23 mouse cellular contexts compared by ENCODE assay signal in genomic region chr15:103290843-103291242, GRCm38 (mm10). TPM values are rescaled to one million over a fixed set of nuclear protein-coding genes. Genes with fewer than 3 reads are reported as not detected.
DNase-seq lines count a peak whose midpoint lies in the region; ATAC-seq and TF ChIP-seq lines count a peak whose summit lies in the region.
"Had no signal": no experiment of that assay in that cellular context is flagged by ENCODE, and none has a peak within 500 bp of the region (broad histone marks: within the 10 kb centered on the region; RNA-seq: fewer than 3 reads in every experiment).

No protein-coding gene starts in this region.

- 92% methylated on average over 9 of the region's 9 CpGs for WGBS in forebrain, embryonic 11.5 days
- WGBS in forebrain, embryonic 13.5 days: 93% methylated on average over 9 of the region's 9 CpGs
- 37% methylated on average over 9 of the region's 9 CpGs for WGBS in kidney, embryonic 15.5 days
- 82% methylated on average over 9 of the region's 9 CpGs for WGBS in hindbrain, postnatal 0 days
- 72% methylated on average over 9 of the region's 9 CpGs for WGBS in neural tube, embryonic 12.5 days

- no peak for ATAC-seq in forebrain, embryonic 11.5 days (replicated peaks; ENCODE audit: low FRiP score)
- no peak for ATAC-seq in forebrain, embryonic 13.5 days
- ATAC-seq in kidney, embryonic 15.5 days (replicated peaks; ENCODE audit: low FRiP score): peak; percentile 44; the same call in 1 of the 2 replicates
- ATAC-seq in hindbrain, postnatal 0 days: no peak
- peak; percentile 29; the same call in 1 of the 2 replicates for ATAC-seq in neural tube, embryonic 12.5 days (ENCODE audit: low FRiP score, low read depth)
- ATAC-seq: forebrain, postnatal 0 days; midbrain, embryonic 13.5 days had no signal

- H3K9me3 ChIP-seq in forebrain, embryonic 11.5 days (ENCODE audit: control insufficient read depth, low read length): no peaks in the 10 kb centered on the region
- no peaks in the 10 kb centered on the region for H3K9me3 ChIP-seq in forebrain, embryonic 13.5 days (replicated peaks)
- H3K9me3 ChIP-seq in kidney, embryonic 15.5 days (replicated peaks): no peaks in the 10 kb centered on the region
- H3K9me3 ChIP-seq in hindbrain, postnatal 0 days (ENCODE audit: low read length): no peaks in the 10 kb centered on the region
- H3K9me3 ChIP-seq in neural tube, embryonic 12.5 days: no peaks in the 10 kb centered on the region
- H3K9me3 ChIP-seq: liver, embryonic 15.5 days; lung, embryonic 15.5 days; megakaryocyte, embryonic 14.5 days; midbrain, embryonic 13.5 days had no signal

- H3K4me3 ChIP-seq in forebrain, embryonic 11.5 days (ENCODE audit: low read depth, low read length): no peak overlapping the region
- no peak overlapping the region for H3K4me3 ChIP-seq in forebrain, embryonic 13.5 days
- H3K4me3 ChIP-seq in kidney, embryonic 15.5 days (replicated peaks): no peak overlapping the region
- no peak overlapping the region for H3K4me3 ChIP-seq in hindbrain, postnatal 0 days (ENCODE audit: low read length)
- H3K4me3 ChIP-seq in neural tube, embryonic 12.5 days: no peak overlapping the region
- H3K4me3 ChIP-seq: layer of hippocampus, adult 2 months; liver, embryonic 15.5 days; lung, embryonic 15.5 days; megakaryocyte, embryonic 14.5 days; midbrain, embryonic 13.5 days had no signal

- H3K27me3 ChIP-seq in forebrain, embryonic 11.5 days (ENCODE audit: control insufficient read depth, insufficient read depth, low read length): no peaks in the 10 kb centered on the region
- no peaks in the 10 kb centered on the region for H3K27me3 ChIP-seq in forebrain, embryonic 13.5 days
- H3K27me3 ChIP-seq in kidney, embryonic 15.5 days: no peaks in the 10 kb centered on the region
- H3K27me3 ChIP-seq in hindbrain, postnatal 0 days (ENCODE audit: insufficient read depth, low read length): no peaks in the 10 kb centered on the region
- no peaks in the 10 kb centered on the region for H3K27me3 ChIP-seq in neural tube, embryonic 12.5 days (replicated peaks)
- H3K27me3 ChIP-seq: liver, embryonic 15.5 days; lung, embryonic 15.5 days; megakaryocyte, embryonic 14.5 days; midbrain, embryonic 13.5 days had no signal

- peaks cover 6% of the 10 kb centered on the region for H3K36me3 ChIP-seq in forebrain, embryonic 11.5 days (ENCODE audit: control insufficient read depth, insufficient read depth, low read length)
- H3K36me3 ChIP-seq in forebrain, embryonic 13.5 days (ENCODE audit: poor library complexity, severe bottlenecking): peaks cover 54% of the 10 kb centered on the region
- H3K36me3 ChIP-seq in kidney, embryonic 15.5 days: peaks cover 50% of the 10 kb centered on the region
- H3K36me3 ChIP-seq in hindbrain, postnatal 0 days (ENCODE audit: insufficient read depth, low read length): peaks cover 9% of the 10 kb centered on the region; the same call in 1 of the 2 replicates
- H3K36me3 ChIP-seq in neural tube, embryonic 12.5 days: peaks cover 28% of the 10 kb centered on the region

- no peak for TF ChIP-seq CTCF in hindbrain, postnatal 0 days (IDR thresholded peaks at IDR 0.05; ENCODE audit: low read depth)

- no peak overlapping the region for H3K9ac ChIP-seq in forebrain, embryonic 11.5 days (ENCODE audit: low read length)
- no peak overlapping the region for H3K9ac ChIP-seq in forebrain, embryonic 13.5 days
- H3K9ac ChIP-seq in kidney, embryonic 15.5 days: no peak overlapping the region
- H3K9ac ChIP-seq in hindbrain, postnatal 0 days (replicated peaks; ENCODE audit: low read length): no peak overlapping the region
- H3K9ac ChIP-seq in neural tube, embryonic 12.5 days: 0 out of 2 replicates have a peak overlapping the region, but pooled peaks have one; percentile 5
- H3K9ac ChIP-seq: forebrain, postnatal 0 days; liver, embryonic 15.5 days; lung, embryonic 15.5 days; midbrain, embryonic 13.5 days had no signal

- peak; percentile 13 for DNase-seq in forebrain, embryonic 11.5 days (ENCODE audit: low spot score)
- DNase-seq in kidney, postnatal 14 days: no peak
- no peak for DNase-seq in hindbrain, postnatal 0 days (ENCODE audit: low spot score)
- no peak for DNase-seq in cerebellum, adult 8-10 months
- no peak for DNase-seq in layer of hippocampus, adult 18-20 months (ENCODE audit: low spot score in 2 of 2)
- DNase-seq: adrenal gland, postnatal 14 days; cerebellum, adult 9-10 months; forebrain, postnatal 0 days; gastrocnemius, postnatal 14 days; kidney, postnatal 10 days; lung, postnatal 36 days had no signal

- H3K4me1 ChIP-seq in forebrain, embryonic 11.5 days (replicated peaks; ENCODE audit: control insufficient read depth, insufficient read depth, low read length): peaks cover 6% of the 10 kb centered on the region
- H3K4me1 ChIP-seq in forebrain, embryonic 13.5 days: peaks cover 20% of the 10 kb centered on the region
- H3K4me1 ChIP-seq in kidney, embryonic 15.5 days: peaks cover 38% of the 10 kb centered on the region
- H3K4me1 ChIP-seq in hindbrain, postnatal 0 days (ENCODE audit: insufficient read depth, low read length): peaks cover 1% of the 10 kb centered on the region; the same call in 1 of the 2 replicates
- peaks cover 40% of the 10 kb centered on the region for H3K4me1 ChIP-seq in neural tube, embryonic 12.5 days

- H3K27ac ChIP-seq in forebrain, embryonic 11.5 days (ENCODE audit: low read depth, low read length): no peak overlapping the region
- H3K27ac ChIP-seq in forebrain, embryonic 13.5 days: no peak overlapping the region
- peak overlapping the region; percentile 82 for H3K27ac ChIP-seq in kidney, embryonic 15.5 days
- peak overlapping the region; percentile 11; the same call in 1 of the 2 replicates for H3K27ac ChIP-seq in hindbrain, postnatal 0 days
- peak overlapping the region; percentile 37; the same call in 1 of the 2 replicates for H3K27ac ChIP-seq in neural tube, embryonic 12.5 days
- H3K27ac ChIP-seq: layer of hippocampus, adult 2 months; liver, embryonic 15.5 days; lung, embryonic 15.5 days; midbrain, embryonic 13.5 days; stomach, postnatal 0 days had no signal

- no peak overlapping the region for H3K4me2 ChIP-seq in forebrain, embryonic 11.5 days (ENCODE audit: low read depth, low read length, severe bottlenecking)
- no peak overlapping the region for H3K4me2 ChIP-seq in forebrain, embryonic 13.5 days
- H3K4me2 ChIP-seq in kidney, embryonic 15.5 days: no peak overlapping the region
- no peak overlapping the region for H3K4me2 ChIP-seq in hindbrain, postnatal 0 days (ENCODE audit: low read depth, low read length)
- no peak overlapping the region; the same call in 1 of the 2 replicates for H3K4me2 ChIP-seq in neural tube, embryonic 12.5 days (replicated peaks)
- H3K4me2 ChIP-seq: heart, embryonic 11.5 days; liver, embryonic 15.5 days; lung, embryonic 15.5 days; midbrain, embryonic 13.5 days had no signal

RNA-seq across cellular contexts. Expression of gene Copz1, which starts 18.3 kb away (rescaled TPM):
- 265 TPM in 2 replicates for polyA plus RNA-seq in forebrain, embryonic 11.5 days (2014; fragmentation: Nextera tagmentation; extraction: Ambion mirVana)
- 219 and 232 TPM in 2 replicates for polyA plus RNA-seq in forebrain, embryonic 13.5 days (2015; fragmentation: Nextera tagmentation; extraction: Ambion mirVana)
- polyA plus RNA-seq in kidney, embryonic 15.5 days (2015; fragmentation: Nextera tagmentation; extraction: Ambion mirVana): 298 and 300 TPM in 2 replicates
- total RNA-seq in hindbrain, postnatal 0 days (2014; rRNA removed): 149 and 155 TPM in 2 replicates
- polyA plus RNA-seq in hindbrain, postnatal 0 days (2015; fragmentation: Nextera tagmentation; extraction: Ambion mirVana): 181 TPM in 2 replicates
- polyA plus RNA-seq in neural tube, embryonic 12.5 days (2016; fragmentation: Nextera tagmentation; extraction: Ambion mirVana): 231 and 243 TPM in 2 replicates
- 100 to 1,000 TPM in 1 of 2 experiments, 10 to 100 TPM in 1; 97.0 to 100 TPM for total RNA-seq in layer of hippocampus, adult 18-20 months (2021)

RNA-seq across cellular contexts. Expression of gene Gpr84, which starts 19.6 kb away (rescaled TPM):
- not detected in 2 replicates for polyA plus RNA-seq in forebrain, embryonic 11.5 days (2014; fragmentation: Nextera tagmentation; extraction: Ambion mirVana)
- polyA plus RNA-seq in forebrain, embryonic 13.5 days (2015; fragmentation: Nextera tagmentation; extraction: Ambion mirVana): 0.30 and 0.41 TPM in 2 replicates
- polyA plus RNA-seq in kidney, embryonic 15.5 days (2015; fragmentation: Nextera tagmentation; extraction: Ambion mirVana): 0.42 and 0.48 TPM in 2 replicates
- total RNA-seq in hindbrain, postnatal 0 days (2014; rRNA removed): 0.58 and 0.86 TPM in 2 replicates
- polyA plus RNA-seq in hindbrain, postnatal 0 days (2015; fragmentation: Nextera tagmentation; extraction: Ambion mirVana): 0.30 and 0.37 TPM in 2 replicates
- polyA plus RNA-seq in neural tube, embryonic 12.5 days (2016; fragmentation: Nextera tagmentation; extraction: Ambion mirVana): 0.25 and 0.29 TPM in 2 replicates
- total RNA-seq in layer of hippocampus, adult 18-20 months (2021): under 1 TPM; 0.54 to 0.63 TPM
- total RNA-seq: adrenal gland, postnatal 14 days; gastrocnemius, postnatal 14 days; neutrophil, adult 5-6 weeks had no signal

RNA-seq across cellular contexts. Expression of gene Nfe2, which starts 32.6 kb away (rescaled TPM):
- 6.6 and 7.6 TPM in 2 replicates for polyA plus RNA-seq in forebrain, embryonic 11.5 days (2014; fragmentation: Nextera tagmentation; extraction: Ambion mirVana)
- polyA plus RNA-seq in forebrain, embryonic 13.5 days (2015; fragmentation: Nextera tagmentation; extraction: Ambion mirVana): 0.57 and 1.6 TPM in 2 replicates
- polyA plus RNA-seq in kidney, embryonic 15.5 days (2015; fragmentation: Nextera tagmentation; extraction: Ambion mirVana): 5.1 and 6.2 TPM in 2 replicates
- total RNA-seq in hindbrain, postnatal 0 days (2014; rRNA removed): 0.63 TPM in 1 of 2 replicates, not detected in the other
- 0.20 and 0.33 TPM in 2 replicates for polyA plus RNA-seq in hindbrain, postnatal 0 days (2015; fragmentation: Nextera tagmentation; extraction: Ambion mirVana)
- polyA plus RNA-seq in neural tube, embryonic 12.5 days (2016; fragmentation: Nextera tagmentation; extraction: Ambion mirVana): 3.2 and 4.3 TPM in 2 replicates
- total RNA-seq in layer of hippocampus, adult 18-20 months (2021): not detected
- total RNA-seq: gastrocnemius, postnatal 14 days; layer of hippocampus, adult 2 months; layer of hippocampus, postnatal 25 days had no signal

RNA-seq across cellular contexts. Expression of gene Zfp385a, which starts 49.0 kb away (rescaled TPM):
- polyA plus RNA-seq in forebrain, embryonic 11.5 days (2014; fragmentation: Nextera tagmentation; extraction: Ambion mirVana): 27.4 and 27.8 TPM in 2 replicates
- 11.3 and 12.0 TPM in 2 replicates for polyA plus RNA-seq in forebrain, embryonic 13.5 days (2015; fragmentation: Nextera tagmentation; extraction: Ambion mirVana)
- 12.5 and 14.4 TPM in 2 replicates for polyA plus RNA-seq in kidney, embryonic 15.5 days (2015; fragmentation: Nextera tagmentation; extraction: Ambion mirVana)
- 20.6 and 25.8 TPM in 2 replicates for total RNA-seq in hindbrain, postnatal 0 days (2014; rRNA removed)
- polyA plus RNA-seq in hindbrain, postnatal 0 days (2015; fragmentation: Nextera tagmentation; extraction: Ambion mirVana): 19.8 and 23.1 TPM in 2 replicates
- 20.2 and 20.9 TPM in 2 replicates for polyA plus RNA-seq in neural tube, embryonic 12.5 days (2016; fragmentation: Nextera tagmentation; extraction: Ambion mirVana)
- total RNA-seq in layer of hippocampus, adult 18-20 months (2021): 10 to 100 TPM; 43.7 to 49.8 TPM

RNA-seq across cellular contexts. Expression of gene Hnrnpa1, which starts 50.6 kb away (rescaled TPM):
- polyA plus RNA-seq in forebrain, embryonic 11.5 days (2014; fragmentation: Nextera tagmentation; extraction: Ambion mirVana): 1,395 and 1,473 TPM in 2 replicates
- polyA plus RNA-seq in forebrain, embryonic 13.5 days (2015; fragmentation: Nextera tagmentation; extraction: Ambion mirVana): 1,312 and 1,385 TPM in 2 replicates
- 1,025 and 1,038 TPM in 2 replicates for polyA plus RNA-seq in kidney, embryonic 15.5 days (2015; fragmentation: Nextera tagmentation; extraction: Ambion mirVana)
- total RNA-seq in hindbrain, postnatal 0 days (2014; rRNA removed): 117 and 148 TPM in 2 replicates
- polyA plus RNA-seq in hindbrain, postnatal 0 days (2015; fragmentation: Nextera tagmentation; extraction: Ambion mirVana): 596 and 630 TPM in 2 replicates
- 1,154 and 1,199 TPM in 2 replicates for polyA plus RNA-seq in neural tube, embryonic 12.5 days (2016; fragmentation: Nextera tagmentation; extraction: Ambion mirVana)
- total RNA-seq in layer of hippocampus, adult 18-20 months (2021): 100 to 1,000 TPM; 239 to 256 TPM

Comparison
In these comparisons a context has a peak if more than half of its experiments do, and no peak if none do; other contexts are left out.
1. ATAC-seq: peak in kidney, embryonic 15.5 days (single experiment) and neural tube, embryonic 12.5 days (single experiment); none in forebrain, embryonic 11.5 days (single experiment), forebrain, embryonic 13.5 days (single experiment) and hindbrain, postnatal 0 days (single experiment).
2. H3K27ac ChIP-seq: peak in kidney, embryonic 15.5 days (single experiment), hindbrain, postnatal 0 days (single experiment) and neural tube, embryonic 12.5 days (single experiment); none in forebrain, embryonic 11.5 days (single experiment) and forebrain, embryonic 13.5 days (single experiment).